Mouse (Mus musculus) embryonic facial prominence, embryonic 14.5 days (tissue): Measurements from ENCODE around the gene Rnf167. TPM values are rescaled to one million over a fixed set of nuclear protein-coding genes. Genes with fewer than 3 reads are reported as not detected.

Experiments
- ATAC-seq: fragments of 200-750 bp; cut with Nextera tagmentation; 2 replicates; pipeline ENCODE4 v1.8.0; 2017; ENCODE audit warnings: low read depth, moderate number of reproducible peaks, moderate TSS enrichment
- DNase-seq: peaks from one replicate; pipeline ENCODE4 v3.0.0-alpha.2; 2015; ENCODE audit warnings: low spot score
- H3K27ac ChIP-seq: fragments of 300-500 bp; sonication (generic); replicated peaks from 2 replicates; pipeline ENCODE4 v1.5.1; 2014; ENCODE audit warnings: low read depth, mild to moderate bottlenecking, low read length, moderate library complexity
- H3K27me3 ChIP-seq: fragments of 300-500 bp; sonication (generic); replicated peaks from 2 replicates; pipeline ENCODE4 v1.6.1; 2014; ENCODE audit warnings: low read length; ENCODE audit not compliant: control insufficient read depth, insufficient read depth
- H3K36me3 ChIP-seq: fragments of 300-500 bp; sonication (generic); 2 replicates; pipeline ENCODE4 v1.6.1; 2014; ENCODE audit warnings: low read length, mixed read lengths; ENCODE audit not compliant: control insufficient read depth, insufficient read depth
- H3K4me1 ChIP-seq: fragments of 300-500 bp; sonication (generic); 2 replicates; pipeline ENCODE4 v1.6.1; 2014; ENCODE audit warnings: antibody characterized with exemption, low read length; ENCODE audit not compliant: control insufficient read depth, insufficient read depth
- H3K4me2 ChIP-seq: fragments of 300-500 bp; sonication (generic); 2 replicates; pipeline ENCODE4 v1.6.1; 2014; ENCODE audit warnings: low read depth, mild to moderate bottlenecking, low read length, moderate library complexity, mixed read lengths
- H3K4me3 ChIP-seq: fragments of 300-500 bp; sonication (generic); 2 replicates; pipeline ENCODE4 v1.5.1; 2014; ENCODE audit warnings: low read depth, mild to moderate bottlenecking, low read length
- H3K9ac ChIP-seq: fragments of 300-500 bp; sonication (generic); 2 replicates; pipeline ENCODE4 v1.6.1; 2014; ENCODE audit warnings: low read depth, mild to moderate bottlenecking, low read length, moderate library complexity, mixed read lengths
- H3K9me3 ChIP-seq: fragments of 300-500 bp; sonication (generic); 2 replicates; pipeline ENCODE4 v1.6.1; 2016; ENCODE audit warnings: low read length; ENCODE audit not compliant: control insufficient read depth
- WGBS: fragments of 180-500 bp; shearing (Covaris S2); extraction: QIAGEN DNeasy Blood & Tissue Kit; methylation state at CpG from one replicate; pipeline ENCODE4 v1.1.7; 2014; 5-methylcytosine and 5-hydroxymethylcytosine counted together
- polyA plus RNA-seq: library from polyadenylated mRNA; unstranded; fragments of >200 nt; fragmentation: Nextera tagmentation; extraction: Ambion mirVana; gene quantifications from 2 replicates; pipeline ENCODE4 v1.2.1, GENCODE M21; 2014

Gene Rnf167
- polyA plus RNA-seq, 1 experiment from 2014 or later = 100 TPM

DNA sequence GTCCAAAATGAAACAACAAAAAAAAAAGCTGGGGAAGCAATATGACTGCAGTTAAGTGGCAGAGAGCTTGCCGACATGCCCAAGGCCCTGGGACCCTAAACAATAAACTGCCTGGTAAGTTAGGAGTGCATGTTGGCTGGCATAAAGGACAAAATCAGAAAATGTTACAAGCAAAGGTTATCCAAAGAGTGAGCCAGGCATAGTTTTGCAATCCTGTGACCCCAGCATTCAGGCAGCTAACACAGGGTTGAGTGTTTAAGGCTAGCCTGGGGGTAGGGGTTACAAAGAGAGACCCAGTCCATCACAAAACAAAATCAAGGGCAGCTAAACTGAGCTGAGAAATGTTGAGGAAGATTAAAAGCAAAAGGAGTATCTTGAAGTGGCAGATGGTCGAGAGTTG, 52.0 kb downstream of the Rnf167 start:
- ATAC-seq (no peak), DNase-seq (no peak)
- no peak overlapping the region for H3K9ac ChIP-seq
- H3K36me3 ChIP-seq = peaks cover 11% of the 10 kb centered on the region
- 73% methylated on average over 2 of the region's 2 CpGs for WGBS
- no peak overlapping the region for H3K27ac ChIP-seq
- H3K27me3 ChIP-seq = no peaks in the 10 kb centered on the region
- no peak overlapping the region for H3K4me3 ChIP-seq
- no peaks in the 10 kb centered on the region for H3K9me3 ChIP-seq
- H3K4me2 ChIP-seq = no peak overlapping the region
- peaks cover 19% of the 10 kb centered on the region for H3K4me1 ChIP-seq

GRCm38 (mm10) chr11:70699722-70700556, 52.9 kb downstream of the Rnf167 start, which contains the start of the genes Inca1 and Kif1c:
Gene Inca1 (minus strand): TSS chr11:70700155.
Gene Kif1c (plus strand): TSS chr11:70700548.
- Histone ChIP-seq H3K4me3 (peak within 1 kb of the TSS; percentile 83), H3K27me3 (no peaks in the 10 kb centered on the region), H3K36me3 (peaks cover 20% of the 10 kb centered on the region), H3K9me3 (no peaks in the 10 kb centered on the region), H3K4me1 (peaks cover 19% of the 10 kb centered on the region), H3K4me2 (peak within 1 kb of the TSS; percentile 69), H3K27ac (peak within 1 kb of the TSS; percentile 93), H3K9ac (peak within 1 kb of the TSS; percentile 93)
- ATAC-seq (peak; percentile 95), DNase-seq (peak; percentile 94)
- 3% methylated on average over 30 of the region's 69 CpGs for WGBS

DNA sequence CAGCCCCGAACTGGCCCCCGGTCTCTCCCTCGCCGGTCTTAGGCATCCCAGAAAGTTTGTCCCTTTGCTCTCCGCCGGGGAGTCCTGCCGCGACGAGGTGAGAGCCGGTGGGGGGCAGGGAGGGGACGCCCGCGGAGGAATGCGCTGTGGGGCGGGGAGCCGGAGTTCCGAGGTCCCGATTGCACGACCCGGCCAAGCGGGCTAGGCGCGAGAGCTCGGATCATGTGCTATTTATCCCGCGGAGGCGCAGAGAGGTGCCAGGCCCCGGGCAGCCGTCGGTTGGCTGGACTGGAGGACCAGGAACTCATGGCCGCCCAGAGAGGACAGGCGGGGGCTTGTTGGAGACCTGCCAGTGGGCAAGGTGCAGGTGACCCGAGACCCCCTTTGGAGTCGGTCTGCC, 53.6 kb downstream of the Rnf167 start:
- H3K9me3 ChIP-seq = no peaks in the 10 kb centered on the region
- peaks cover 27% of the 10 kb centered on the region for H3K36me3 ChIP-seq
- H3K27ac ChIP-seq = peak overlapping the region; percentile 93
- no peaks in the 10 kb centered on the region for H3K27me3 ChIP-seq
- peak overlapping the region; percentile 93 for H3K9ac ChIP-seq
- DNase-seq (peak; percentile 50), ATAC-seq (peak; percentile 32)
- H3K4me1 ChIP-seq = peaks cover 19% of the 10 kb centered on the region
- H3K4me3 ChIP-seq = peak overlapping the region; percentile 83
- peak overlapping the region; percentile 69 for H3K4me2 ChIP-seq
- 1% methylated on average over 12 of the region's 34 CpGs for WGBS

Other genes starting within 250 kb of the Rnf167 start
- gene Pelp1, start 237.2 kb upstream of the Rnf167 start, polyA plus RNA-seq = 29.8 and 36.2 TPM in 2 replicates
- gene Arrb2, start 214.6 kb upstream of the Rnf167 start, polyA plus RNA-seq = 19.0 and 24.1 TPM in 2 replicates
- 37.0 and 40.6 TPM in 2 replicates for gene Med11, start 195.3 kb upstream of the Rnf167 start, polyA plus RNA-seq
- gene Zmynd15, start 187.8 kb upstream of the Rnf167 start, polyA plus RNA-seq = 0.31 and 0.85 TPM in 2 replicates
- gene Cxcl16, start 187.3 kb upstream of the Rnf167 start, polyA plus RNA-seq = 5.7 and 6.0 TPM in 2 replicates
- gene Tm4sf5, start 142.0 kb upstream of the Rnf167 start, polyA plus RNA-seq = 0.52 TPM in 1 of 2 replicates, not detected in the other
- 0.54 and 0.98 TPM in 2 replicates for gene Vmo1, start 132.6 kb upstream of the Rnf167 start, polyA plus RNA-seq
- 0.53 and 0.84 TPM in 2 replicates for gene Gltpd2, start 128.0 kb upstream of the Rnf167 start, polyA plus RNA-seq
- 706 and 727 TPM in 2 replicates for gene Psmb6, start 121.9 kb upstream of the Rnf167 start, polyA plus RNA-seq
- 1.1 and 2.7 TPM in 2 replicates for gene Gm40193, start 114.3 kb upstream of the Rnf167 start, polyA plus RNA-seq
- gene Pld2, start 107.2 kb upstream of the Rnf167 start, polyA plus RNA-seq = 9.2 and 9.5 TPM in 2 replicates
- 17.2 and 18.3 TPM in 2 replicates for gene Mink1, start 84.4 kb upstream of the Rnf167 start, polyA plus RNA-seq
- gene 4930544D05Rik, start 31.4 kb upstream of the Rnf167 start, polyA plus RNA-seq = not detected in 2 replicates
- gene Chrne, start 28.0 kb upstream of the Rnf167 start, polyA plus RNA-seq = 0.51 and 0.58 TPM in 2 replicates
- 0.38 and 0.60 TPM in 2 replicates for gene Gp1ba, start 8.1 kb upstream of the Rnf167 start, polyA plus RNA-seq
- 147 and 165 TPM in 2 replicates for gene Slc25a11, start 244 bp downstream of the Rnf167 start, polyA plus RNA-seq
- 1,605 and 1,712 TPM in 2 replicates for gene Pfn1, start 7.4 kb downstream of the Rnf167 start, polyA plus RNA-seq
- gene Eno3, start 10.0 kb downstream of the Rnf167 start, polyA plus RNA-seq = 165 and 289 TPM in 2 replicates
- 88.9 and 97.1 TPM in 2 replicates for gene Spag7, start 22.2 kb downstream of the Rnf167 start, polyA plus RNA-seq
- 12.6 and 12.8 TPM in 2 replicates for gene Camta2, start 40.9 kb downstream of the Rnf167 start, polyA plus RNA-seq
- gene Inca1, start 52.9 kb downstream of the Rnf167 start, polyA plus RNA-seq = 1.1 TPM in 2 replicates
- 14.4 and 14.8 TPM in 2 replicates for gene Kif1c, start 53.3 kb downstream of the Rnf167 start, polyA plus RNA-seq
- 7.0 and 7.3 TPM in 2 replicates for gene Zfp3, start 117.0 kb downstream of the Rnf167 start, polyA plus RNA-seq
- gene Scimp, start 165.4 kb downstream of the Rnf167 start, polyA plus RNA-seq = 0.50 and 0.83 TPM in 2 replicates
- gene Rabep1, start 197.5 kb downstream of the Rnf167 start, polyA plus RNA-seq = 29.4 and 31.8 TPM in 2 replicates